Mouse (Mus musculus) cortical plate, adult 2 months (tissue): ENCODE measurements around the gene Ftl1-ps1. TPM values are rescaled to one million over a fixed set of nuclear protein-coding genes. Genes with fewer than 3 reads are reported as not detected.

Source experiments
- H3K27ac ChIP-seq: fragments of 200-500 bp; 2 replicates; pipeline ENCODE4 v1.5.1; 2012; ENCODE audit warnings: low read length, control low read depth, inconsistent platforms; ENCODE audit not compliant: insufficient read depth
- H3K4me1 ChIP-seq: fragments of 200-500 bp; 2 replicates; pipeline ENCODE4 v1.6.1; 2011; ENCODE audit warnings: low read length; ENCODE audit not compliant: control insufficient read depth, insufficient read depth
- H3K4me3 ChIP-seq: fragments of 200-500 bp; 2 replicates; pipeline ENCODE4 v1.5.1; 2011; ENCODE audit warnings: mild to moderate bottlenecking, low read length, control low read depth; ENCODE audit not compliant: insufficient read depth
- CTCF ChIP-seq: fragments of 200-500 bp; IDR thresholded peaks from 2 replicates; pipeline ENCODE4 v1.5.1; 2011; ENCODE audit warnings: mild to moderate bottlenecking, control low read depth, low read length; ENCODE audit not compliant: insufficient read depth; ENCODE audit errors: extremely low read depth
- POLR2A ChIP-seq: fragments of 200-500 bp; IDR thresholded peaks from 2 replicates; pipeline ENCODE4 v1.6.1; 2011; ENCODE audit warnings: mild to moderate bottlenecking, low read length, control low read depth; ENCODE audit not compliant: insufficient read depth; ENCODE audit errors: extremely low read depth
- polyA plus RNA-seq: library from polyadenylated mRNA; depleted of rRNA; stranded (reverse); fragments of >200 nt; gene quantifications from 2 replicates; pipeline ENCODE4 v1.2.3, GENCODE M21; 2012; rRNA removed

Ftl1-ps1 gene
- polyA plus RNA-seq, 1 experiment, result 33.4 TPM

DNA sequence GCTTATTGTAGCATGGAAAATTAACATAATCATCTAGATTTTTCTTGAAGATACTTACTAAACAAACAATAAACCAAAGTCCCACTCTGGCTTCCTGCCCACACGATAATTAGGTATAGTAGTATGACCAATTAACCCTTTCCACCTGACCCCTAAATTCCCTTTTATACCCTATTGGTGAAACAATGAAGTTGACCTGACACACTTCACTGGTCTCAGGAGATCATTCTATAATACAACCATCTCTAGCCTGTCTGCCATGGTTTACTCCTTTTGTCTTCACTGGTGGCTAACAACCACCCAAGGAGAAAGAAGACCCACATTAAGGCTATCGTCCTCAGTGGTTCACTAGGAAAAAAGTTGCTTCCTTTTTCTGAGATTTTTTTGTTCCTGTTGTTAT lies 8.3 kb upstream of the Ftl1-ps1 start:
- no peak overlapping the region for H3K27ac ChIP-seq
- TF ChIP-seq POLR2A (no peak), CTCF (no peak)

DNA sequence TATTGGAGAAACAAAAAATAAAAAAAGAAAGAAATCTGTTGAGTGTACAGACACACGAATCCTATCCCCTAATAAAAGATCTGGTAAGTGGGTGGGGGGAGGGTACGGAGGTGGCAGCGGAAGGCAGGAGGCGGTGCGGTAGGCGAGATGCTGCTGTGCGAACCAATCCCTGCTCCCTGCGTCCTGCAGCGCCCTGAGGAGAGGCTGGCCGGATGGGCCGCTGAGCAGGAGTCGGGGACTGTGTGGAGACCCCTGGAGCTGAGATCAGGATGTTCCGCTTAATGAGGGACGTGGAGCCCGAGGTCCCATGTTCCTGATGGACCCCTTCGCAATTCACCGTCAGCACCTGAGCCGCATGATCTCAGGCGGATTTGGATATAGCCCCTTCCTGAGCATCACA lies 40.4 kb downstream of the Ftl1-ps1 start:
- Histone ChIP-seq H3K27ac (no peak overlapping the region), H3K4me1 (no peaks in the 10 kb centered on the region), H3K4me3 (no peak overlapping the region)
- TF ChIP-seq POLR2A (no peak), CTCF (no peak)

More for the DNA sequence above, 8.3 kb upstream of the Ftl1-ps1 start:
- no peak overlapping the region; the same call in 1 of the 2 replicates for H3K4me3 ChIP-seq
- H3K4me1 ChIP-seq, result no peaks in the 10 kb centered on the region; the same call in 1 of the 2 replicates

Other genes with a start within 250 kb of the Ftl1-ps1 start
- gene Exoc3, start 191.0 kb upstream of the Ftl1-ps1 start, polyA plus RNA-seq, result 49.8 and 53.6 TPM in 2 replicates
- 0.85 and 1.1 TPM in 2 replicates for gene Ahrr, start 107.4 kb upstream of the Ftl1-ps1 start, polyA plus RNA-seq
- gene Pdcd6, start 82.1 kb upstream of the Ftl1-ps1 start, polyA plus RNA-seq, result 139 and 150 TPM in 2 replicates
- gene Sdha, start 49.4 kb upstream of the Ftl1-ps1 start, polyA plus RNA-seq, result 300 TPM in 2 replicates
- 34.5 and 34.7 TPM in 2 replicates for gene Ccdc127, start 49.4 kb upstream of the Ftl1-ps1 start, polyA plus RNA-seq
- gene Lrrc14b, start 35.7 kb upstream of the Ftl1-ps1 start, polyA plus RNA-seq, result 0.17 and 0.21 TPM in 2 replicates
- gene Zfp72, start 8.9 kb upstream of the Ftl1-ps1 start, polyA plus RNA-seq, result 2.8 and 3.0 TPM in 2 replicates
- 7.1 and 8.3 TPM in 2 replicates for gene Zfp825, start 94.3 kb downstream of the Ftl1-ps1 start, polyA plus RNA-seq
- 7.8 and 7.9 TPM in 2 replicates for gene Erap1, start 239.9 kb downstream of the Ftl1-ps1 start, polyA plus RNA-seq